Comparison of ENCODE assay signal across 25 mouse cellular contexts in genomic region chr1:16007809-16008208, GRCm38 (mm10).
"Had no signal": no experiment of that assay in that cellular context is flagged by ENCODE, and none has a peak within 500 bp of the region (broad histone marks: within the 10 kb centered on the region; RNA-seq: fewer than 3 reads in every experiment).

No protein-coding gene starts in this region.

- DNase-seq: gastrocnemius, adult 2 months; gastrocnemius, postnatal 10 days; gastrocnemius, postnatal 25 days; heart, adult 18-20 months; heart, postnatal 10 days; heart, postnatal 4 days; kidney, adult 11 months; kidney, adult 2 months; kidney, postnatal 10 days; kidney, postnatal 25 days; kidney, postnatal 4 days; left cerebral cortex, postnatal 4 days had no signal

- H3K4me3 ChIP-seq: gastrocnemius, adult 2 months; heart, embryonic 10.5 days; heart, embryonic 12.5 days; hindbrain, embryonic 10.5 days; hindbrain, embryonic 13.5 days; hindbrain, embryonic 15.5 days; layer of hippocampus, adult 2 months; left cerebral cortex, adult 2 months; limb, embryonic 13.5 days; limb, embryonic 15.5 days; liver, embryonic 12.5 days had no signal

- H3K27me3 ChIP-seq: heart, embryonic 12.5 days; hindbrain, embryonic 13.5 days; hindbrain, embryonic 15.5 days; limb, embryonic 13.5 days; limb, embryonic 15.5 days; liver, embryonic 12.5 days had no signal

- H3K4me1 ChIP-seq: heart, embryonic 10.5 days; heart, embryonic 12.5 days; hindbrain, embryonic 10.5 days; hindbrain, embryonic 13.5 days; hindbrain, embryonic 15.5 days; limb, embryonic 13.5 days; limb, embryonic 15.5 days; liver, embryonic 12.5 days had no signal

- ATAC-seq: hindbrain, postnatal 0 days; intestine, embryonic 16.5 days; liver, embryonic 12.5 days had no signal

- H3K9ac ChIP-seq: heart, embryonic 12.5 days; hindbrain, embryonic 13.5 days; hindbrain, embryonic 15.5 days; limb, embryonic 13.5 days; limb, embryonic 15.5 days; liver, embryonic 12.5 days; liver, embryonic 14.5 days had no signal

- H3K27ac ChIP-seq: gastrocnemius, adult 2 months; heart, embryonic 10.5 days; hindbrain, embryonic 10.5 days; hindbrain, embryonic 13.5 days; hindbrain, embryonic 15.5 days; hindbrain, postnatal 0 days; layer of hippocampus, adult 2 months; left cerebral cortex, adult 2 months; limb, embryonic 13.5 days; limb, embryonic 15.5 days; liver, embryonic 12.5 days; liver, embryonic 14.5 days had no signal

- H3K36me3 ChIP-seq: heart, embryonic 10.5 days; heart, embryonic 12.5 days; hindbrain, embryonic 10.5 days; hindbrain, embryonic 13.5 days; hindbrain, embryonic 15.5 days; limb, embryonic 13.5 days; limb, embryonic 15.5 days; liver, embryonic 12.5 days had no signal
